In the genomic region with DNA sequence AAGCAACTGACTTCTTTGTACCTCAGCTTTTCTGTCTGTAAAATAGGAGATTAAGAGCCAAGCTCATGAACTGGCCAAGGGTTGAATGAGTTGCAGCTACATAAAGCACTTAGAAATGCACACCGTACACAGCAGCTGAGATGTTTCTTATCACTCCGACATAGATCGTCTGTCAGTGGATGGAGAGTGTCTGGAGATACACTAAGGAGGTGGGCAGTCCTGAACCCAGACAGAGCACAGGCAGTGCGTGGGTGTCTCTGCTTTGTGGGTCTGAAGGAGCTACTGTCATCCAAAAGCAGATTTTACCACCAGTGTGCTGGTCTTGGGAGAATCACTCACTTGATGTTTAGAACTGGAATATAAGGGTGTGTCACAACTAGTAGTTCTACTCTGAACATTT, we compare ENCODE assay signal across 29 mouse cellular contexts. TPM values are rescaled to one million over a fixed set of nuclear protein-coding genes. Genes with fewer than 3 reads are reported as not detected.
DNase-seq lines count a peak whose midpoint lies in the region; ATAC-seq and TF ChIP-seq lines count a peak whose summit lies in the region.
"Had no signal": no experiment of that assay in that cellular context is flagged by ENCODE, and none has a peak within 500 bp of the region (broad histone marks: within the 10 kb centered on the region; RNA-seq: fewer than 3 reads in every experiment).

No protein-coding gene starts in this region.

- H3K27me3 ChIP-seq in heart, embryonic 14.5 days (ENCODE audit: control insufficient read depth, insufficient read depth, low read length), result no peaks in the 10 kb centered on the region
- no peaks in the 10 kb centered on the region for H3K27me3 ChIP-seq in heart, embryonic 12.5 days (replicated peaks)
- H3K27me3 ChIP-seq in CH12.LX (replicated peaks) (no peaks in the 10 kb centered on the region), MEL (ENCODE audit: control insufficient read depth in 1 of 2, insufficient read depth in 2 of 2, low read length in 2 of 2) (no peaks in the 10 kb centered on the region)
- H3K27me3 ChIP-seq in intestine, embryonic 16.5 days (replicated peaks; ENCODE audit: control insufficient read depth, insufficient read depth, low read length), result no peaks in the 10 kb centered on the region
- H3K27me3 ChIP-seq: forebrain, embryonic 13.5 days; heart, embryonic 15.5 days; Patski had no signal

- TF ChIP-seq CTCF in CH12.LX (conservative IDR thresholded peaks at IDR 0.05 in 1 of 2, IDR thresholded peaks at IDR 0.05 in 1 of 2; ENCODE audit: low read depth in 2 of 2, low read length in 2 of 2), result no peak
- no peak for TF ChIP-seq CTCF in MEL (IDR thresholded peaks at IDR 0.05 in 2 of 3, conservative IDR thresholded peaks at IDR 0.05 in 1 of 3; ENCODE audit: control insufficient read depth in 1 of 3, insufficient read depth in 1 of 3, low read depth in 2 of 3, low read length in 3 of 3, poor library complexity in 1 of 3, severe bottlenecking in 1 of 3)

- dilution Hi-C loops in CH12.LX (cut with MboI; ENCODE audit: extremely low pct_ligation_motif_present, extremely low pct_unique_long_range_greater_than_20kb, low sequenced_read_pairs), result no loop called here

- in situ Hi-C loops in CH12.LX (cut with MboI; ENCODE audit: low pct_ligation_motif_present, low pct_unique_long_range_greater_than_20kb, low sequenced_read_pairs), result no loop called here

- H3K9ac ChIP-seq in heart, embryonic 14.5 days (ENCODE audit: low read length), result no peak overlapping the region
- no peak overlapping the region for H3K9ac ChIP-seq in heart, embryonic 12.5 days
- H3K9ac ChIP-seq in CH12.LX (ENCODE audit: insufficient read depth, low read depth) (peak overlapping the region; percentile 91; the same call in 1 of the 2 replicates), MEL (ENCODE audit: control insufficient read depth, low read depth, low read length, poor library complexity, severe bottlenecking) (no peak overlapping the region)
- no peak overlapping the region for H3K9ac ChIP-seq in intestine, embryonic 16.5 days (ENCODE audit: low read depth, low read length)
- H3K9ac ChIP-seq: forebrain, embryonic 13.5 days; heart, embryonic 15.5 days; hindbrain, embryonic 14.5 days had no signal

- no peaks in the 10 kb centered on the region for H3K36me3 ChIP-seq in heart, embryonic 14.5 days (ENCODE audit: control insufficient read depth, insufficient read depth, low read length)
- H3K36me3 ChIP-seq in heart, embryonic 12.5 days, result no peaks in the 10 kb centered on the region
- H3K36me3 ChIP-seq in CH12.LX (replicated peaks in 1 of 2; ENCODE audit: control insufficient read depth in 1 of 2, insufficient read depth in 1 of 2, low read length in 1 of 2) (peaks cover 0 to 31% of the 10 kb centered on the region in 2 experiments), MEL (ENCODE audit: control insufficient read depth in 1 of 2, insufficient read depth in 2 of 2, low read length in 2 of 2) (peaks cover 0 to 4% of the 10 kb centered on the region in 2 experiments; a peak in 1 of 4 replicates)
- no peaks in the 10 kb centered on the region for H3K36me3 ChIP-seq in intestine, embryonic 16.5 days (ENCODE audit: control insufficient read depth, insufficient read depth, low read length)
- H3K36me3 ChIP-seq: forebrain, embryonic 10.5 days; heart, embryonic 10.5 days; heart, embryonic 15.5 days had no signal

- 14% methylated on average over 4 of the region's 4 CpGs for WGBS in heart, embryonic 14.5 days
- WGBS in heart, embryonic 12.5 days, result 19% methylated on average over 4 of the region's 4 CpGs
- 46% methylated on average over 4 of the region's 4 CpGs for WGBS in intestine, embryonic 16.5 days

- TF ChIP-seq EP300 in CH12.LX (IDR thresholded peaks at IDR 0.05; ENCODE audit: low read length), result no peak
- 0 out of 4 replicates have a peak, but pooled peaks of 1 of the 2 experiments have one; percentile 17 for TF ChIP-seq EP300 in MEL (IDR thresholded peaks at IDR 0.05; ENCODE audit: low read depth in 1 of 2, low read length in 2 of 2)

- no peak overlapping the region for H3K4me2 ChIP-seq in heart, embryonic 14.5 days (ENCODE audit: low read length)
- no peak overlapping the region for H3K4me2 ChIP-seq in heart, embryonic 12.5 days
- H3K4me2 ChIP-seq in CH12.LX (ENCODE audit: insufficient read depth, low read depth, poor library complexity, severe bottlenecking), result peak overlapping the region; percentile 15
- no peak overlapping the region for H3K4me2 ChIP-seq in intestine, embryonic 16.5 days (ENCODE audit: low read depth, low read length)
- H3K4me2 ChIP-seq: forebrain, embryonic 13.5 days; heart, embryonic 15.5 days; hindbrain, embryonic 14.5 days had no signal

- peaks cover 10 to 40% of the 10 kb centered on the region in 2 experiments for H3K4me1 ChIP-seq in heart, embryonic 14.5 days (ENCODE audit: control insufficient read depth in 2 of 2, insufficient read depth in 2 of 2, low read length in 2 of 2)
- H3K4me1 ChIP-seq in heart, embryonic 12.5 days (replicated peaks), result peaks cover 62% of the 10 kb centered on the region
- H3K4me1 ChIP-seq in CH12.LX (ENCODE audit: control insufficient read depth in 1 of 2, insufficient read depth in 2 of 2) (peaks cover 28 to 78% of the 10 kb centered on the region in 2 experiments), MEL (ENCODE audit: control insufficient read depth in 1 of 2, insufficient read depth in 2 of 2, low read length in 2 of 2) (peaks cover 6 to 8% of the 10 kb centered on the region in 2 experiments; a peak in 3 of 4 replicates)
- H3K4me1 ChIP-seq in intestine, embryonic 16.5 days (ENCODE audit: control insufficient read depth, insufficient read depth, low read length), result peaks cover 28% of the 10 kb centered on the region

- TF ChIP-seq RAD21 in CH12.LX (IDR thresholded peaks at IDR 0.05; ENCODE audit: low read depth, low read length) (no peak), MEL (IDR thresholded peaks at IDR 0.05; ENCODE audit: low read depth, low read length) (no peak)

- 0 out of 2 replicates have a peak, but pooled peaks have one; percentile 26 for ATAC-seq in heart, embryonic 14.5 days (ENCODE audit: insufficient number of reproducible peaks, insufficient read depth, low FRiP score, low read depth)
- ATAC-seq in heart, embryonic 12.5 days (ENCODE audit: insufficient number of reproducible peaks, low FRiP score), result no peak
- no peak for ATAC-seq in intestine, embryonic 16.5 days
- no peak for ATAC-seq in granulocyte monocyte progenitor cell, adult 5-6 weeks (replicated peaks; ENCODE audit: poor library complexity, severe bottlenecking)
- ATAC-seq: CD4-positive, CD25-positive, alpha-beta regulatory T cell, adult 4 months; forebrain, embryonic 13.5 days; forebrain, embryonic 16.5 days; hindbrain, postnatal 0 days; inflammation-experienced regulatory T-cells, adult 6 months; Patski had no signal

- DNase-seq in CH12.LX (ENCODE audit: extremely low read depth), result no peak
- DNase-seq in MEL (ENCODE audit: low read depth, low spot score), result peak; percentile 26
- no peak for DNase-seq in ovary, postnatal 36 days (ENCODE audit: low spot score)
- DNase-seq: adrenal gland, postnatal 10 days; adrenal gland, postnatal 36 days; cerebellum, adult 11 months; cerebellum, adult 2 months; cerebellum, adult 9-11 months; cerebellum, postnatal 25 days; gastrocnemius, postnatal 10 days; gastrocnemius, postnatal 36 days; heart, adult 2 months; heart, postnatal 14 days; heart, postnatal 4 days; kidney, adult 2 months had no signal

- H3K79me2 ChIP-seq in CH12.LX (replicated peaks; ENCODE audit: control insufficient read depth, extremely low read depth, insufficient read depth, poor library complexity, severe bottlenecking), result peaks cover 73% of the 10 kb centered on the region
- peaks cover 2% of the 10 kb centered on the region; the same call in 1 of the 2 replicates for H3K79me2 ChIP-seq in MEL (ENCODE audit: control insufficient read depth, insufficient read depth, low read length, poor library complexity)

- H3K9me3 ChIP-seq in heart, embryonic 14.5 days (ENCODE audit: control insufficient read depth, low read length), result no peaks in the 10 kb centered on the region
- no peaks in the 10 kb centered on the region for H3K9me3 ChIP-seq in heart, embryonic 12.5 days (replicated peaks)
- H3K9me3 ChIP-seq in CH12.LX (replicated peaks; ENCODE audit: low read length) (no peaks in the 10 kb centered on the region), MEL (replicated peaks; ENCODE audit: insufficient read depth, low read length) (no peaks in the 10 kb centered on the region)
- H3K9me3 ChIP-seq in intestine, embryonic 16.5 days (ENCODE audit: control insufficient read depth, low read length), result no peaks in the 10 kb centered on the region
- H3K9me3 ChIP-seq: forebrain, embryonic 10.5 days; forebrain, embryonic 13.5 days; heart, embryonic 10.5 days; heart, embryonic 15.5 days had no signal

- no peak overlapping the region for H3K4me3 ChIP-seq in heart, embryonic 14.5 days (ENCODE audit: control insufficient read depth in 1 of 2, insufficient read depth in 1 of 2, low read depth in 1 of 2, low read length in 2 of 2)
- H3K4me3 ChIP-seq in heart, embryonic 12.5 days, result no peak overlapping the region
- H3K4me3 ChIP-seq in CH12.LX (replicated peaks in 1 of 3; ENCODE audit: low read depth in 2 of 3, low read length in 2 of 3, poor library complexity in 1 of 3), result no peak overlapping the region
- no peak overlapping the region for H3K4me3 ChIP-seq in MEL (ENCODE audit: control insufficient read depth in 1 of 2, insufficient read depth in 1 of 2, low read depth in 2 of 2, low read length in 2 of 2)
- H3K4me3 ChIP-seq in intestine, embryonic 16.5 days (ENCODE audit: low read length), result no peak overlapping the region
- H3K4me3 ChIP-seq: forebrain, embryonic 10.5 days; forebrain, embryonic 13.5 days; heart, adult 2 months; heart, embryonic 10.5 days; heart, embryonic 15.5 days had no signal

- no peak overlapping the region for H3K27ac ChIP-seq in heart, embryonic 14.5 days (replicated peaks in 1 of 2; ENCODE audit: control insufficient read depth in 1 of 2, insufficient read depth in 1 of 2, low read depth in 2 of 2, low read length in 2 of 2)
- no peak overlapping the region for H3K27ac ChIP-seq in heart, embryonic 12.5 days (ENCODE audit: poor library complexity, severe bottlenecking)
- peak overlapping the region; percentile 63 for H3K27ac ChIP-seq in CH12.LX (ENCODE audit: insufficient read depth, low read depth)
- no peak overlapping the region for H3K27ac ChIP-seq in MEL (ENCODE audit: control insufficient read depth, low read depth, low read length)
- peak overlapping the region; percentile 45 for H3K27ac ChIP-seq in intestine, embryonic 16.5 days (ENCODE audit: low read length)
- H3K27ac ChIP-seq: forebrain, embryonic 10.5 days; forebrain, embryonic 13.5 days; heart, adult 2 months; heart, embryonic 10.5 days; heart, embryonic 15.5 days; hindbrain, embryonic 14.5 days; hindbrain, postnatal 0 days had no signal

- TF ChIP-seq POLR2A in CH12.LX (IDR thresholded peaks at IDR 0.05; ENCODE audit: low read depth, low read length), result no peak
- no peak for TF ChIP-seq POLR2A in MEL (IDR thresholded peaks at IDR 0.05; ENCODE audit: control insufficient read depth in 1 of 2, insufficient read depth in 1 of 2, low read depth in 1 of 2, low read length in 2 of 2, poor library complexity in 1 of 2)

RNA-seq across cellular contexts. Expression of gene Pcnx, which starts 26.2 kb away (rescaled TPM):
- polyA plus RNA-seq in heart, embryonic 14.5 days (2014; fragmentation: Nextera tagmentation; extraction: Ambion mirVana), result 15.4 and 17.4 TPM in 2 replicates
- polyA plus RNA-seq in heart, embryonic 12.5 days (2016; fragmentation: Nextera tagmentation; extraction: Ambion mirVana), result 17.8 and 19.1 TPM in 2 replicates
- total RNA-seq in CH12.LX (2012; rRNA removed), result 45.3 and 68.2 TPM in 2 replicates
- 16.2 and 16.4 TPM in 2 replicates for total RNA-seq in CH12.LX (2014; rRNA removed)
- 78.7 and 89.1 TPM in 2 replicates for polyA plus RNA-seq in CH12.LX (2012; ENCODE audit: insufficient read length, low read depth)
- total RNA-seq in MEL (2012; rRNA removed), result 8.9 and 11.4 TPM in 2 replicates
- 100 to 1,000 TPM in 1 of 2 experiments, 10 to 100 TPM in 1; 20.6 to 140 TPM for polyA plus RNA-seq in MEL (2012; ENCODE audit: insufficient read depth in 1 of 2, insufficient read length in 2 of 2, low read depth in 1 of 2, low replicate concordance in 2 of 2, missing spikeins in 1 of 2)
- 6.3 and 10.3 TPM in 2 replicates for polyA plus RNA-seq in intestine, embryonic 16.5 days (2015; fragmentation: Nextera tagmentation; extraction: Ambion mirVana)
- 14.8 and 24.4 TPM in 2 replicates for total RNA-seq in granulocyte monocyte progenitor cell, adult 5-6 weeks (2014; fragmentation: Nextera tagmentation)
- total RNA-seq in granulocyte monocyte progenitor cell, adult 5-6 weeks (2017), result 13.9 TPM in 2 replicates

Comparison
In these comparisons a context has a peak if more than half of its experiments do, and no peak if none do; other contexts are left out.
1. H3K27ac ChIP-seq: peak in CH12.LX (single experiment) and intestine, embryonic 16.5 days (single experiment); none in heart, embryonic 14.5 days (0 of 2), heart, embryonic 12.5 days (single experiment) and MEL (single experiment).